Mouse (Mus musculus) lung, postnatal 0 days (tissue): ENCODE measurements around the gene Gm49333. TPM values are rescaled to one million over a fixed set of nuclear protein-coding genes. Genes with fewer than 3 reads are reported as not detected.

Experiments
- ATAC-seq: fragments of 200-750 bp; cut with Nextera tagmentation; 2 replicates; pipeline ENCODE4 v1.8.0; 2017; ENCODE audit warnings: moderate library complexity
- DNase-seq: peaks from one replicate; pipeline ENCODE4 v3.0.0-alpha.2; 2016; ENCODE audit warnings: low spot score
- H3K27ac ChIP-seq: fragments of 300-500 bp; sonication (generic); 2 replicates; pipeline ENCODE4 v1.5.1; 2014; ENCODE audit warnings: antibody characterized with exemption, mild to moderate bottlenecking, low read length, mixed read lengths
- H3K27me3 ChIP-seq: fragments of 300-500 bp; sonication (generic); replicated peaks from 2 replicates; pipeline ENCODE4 v1.6.1; 2014; ENCODE audit warnings: low read length, mixed read lengths; ENCODE audit not compliant: insufficient read depth
- H3K36me3 ChIP-seq: fragments of 300-500 bp; sonication (generic); 2 replicates; pipeline ENCODE4 v1.6.1; 2014; ENCODE audit warnings: low read length, mixed read lengths; ENCODE audit not compliant: insufficient read depth
- H3K4me1 ChIP-seq: fragments of 300-500 bp; sonication (generic); 2 replicates; pipeline ENCODE4 v1.6.1; 2014; ENCODE audit warnings: antibody characterized with exemption, low read depth, low read length, mixed read lengths; ENCODE audit not compliant: insufficient read depth
- H3K4me2 ChIP-seq: fragments of 300-500 bp; sonication (generic); replicated peaks from 2 replicates; pipeline ENCODE4 v1.6.1; 2014; ENCODE audit warnings: low read depth, mild to moderate bottlenecking, low read length, moderate library complexity, mixed read lengths
- H3K4me3 ChIP-seq: fragments of 300-500 bp; sonication (generic); 2 replicates; pipeline ENCODE4 v1.5.1; 2014; ENCODE audit warnings: low read depth, low read length
- H3K9ac ChIP-seq: fragments of 300-500 bp; sonication (generic); replicated peaks from 2 replicates; pipeline ENCODE4 v1.6.1; 2014; ENCODE audit warnings: low read depth, mild to moderate bottlenecking
- H3K9me3 ChIP-seq: fragments of 300-500 bp; sonication (generic); 2 replicates; pipeline ENCODE4 v1.6.1; 2016; ENCODE audit warnings: low read length, mixed read lengths
- CTCF ChIP-seq: IDR thresholded peaks from 2 replicates; pipeline ENCODE4 v1.5.1; 2016; ENCODE audit warnings: antibody characterized with exemption, mild to moderate bottlenecking
- EP300 ChIP-seq: IDR thresholded peaks from 2 replicates; pipeline ENCODE4 v1.6.1; 2016; ENCODE audit warnings: antibody characterized with exemption, mild to moderate bottlenecking, control low read depth
- WGBS: fragments of 180-500 bp; shearing (Covaris S2); extraction: QIAGEN DNeasy Blood & Tissue Kit; methylation state at CpG from one replicate; pipeline ENCODE4 v1.1.7; 2014; 5-methylcytosine and 5-hydroxymethylcytosine counted together
- microRNA counts: library from miRNA; unstranded; fragments of <30 nt; microRNA quantifications from one replicate; lab custom pipeline; 2015
- microRNA-seq: library from miRNA; unstranded; fragments of <30 nt; microRNA quantifications from one replicate; pipeline ENCODE4, GENCODE M21; 2016
- polyA plus RNA-seq: library from polyadenylated mRNA; unstranded; fragments of >200 nt; fragmentation: Nextera tagmentation; extraction: Ambion mirVana; gene quantifications from 2 replicates; pipeline ENCODE4 v1.2.1, GENCODE M21; 2015

Gene Gm49333
- polyA plus RNA-seq, 1 experiment from 2014 or later, result 0.08 TPM

DNA sequence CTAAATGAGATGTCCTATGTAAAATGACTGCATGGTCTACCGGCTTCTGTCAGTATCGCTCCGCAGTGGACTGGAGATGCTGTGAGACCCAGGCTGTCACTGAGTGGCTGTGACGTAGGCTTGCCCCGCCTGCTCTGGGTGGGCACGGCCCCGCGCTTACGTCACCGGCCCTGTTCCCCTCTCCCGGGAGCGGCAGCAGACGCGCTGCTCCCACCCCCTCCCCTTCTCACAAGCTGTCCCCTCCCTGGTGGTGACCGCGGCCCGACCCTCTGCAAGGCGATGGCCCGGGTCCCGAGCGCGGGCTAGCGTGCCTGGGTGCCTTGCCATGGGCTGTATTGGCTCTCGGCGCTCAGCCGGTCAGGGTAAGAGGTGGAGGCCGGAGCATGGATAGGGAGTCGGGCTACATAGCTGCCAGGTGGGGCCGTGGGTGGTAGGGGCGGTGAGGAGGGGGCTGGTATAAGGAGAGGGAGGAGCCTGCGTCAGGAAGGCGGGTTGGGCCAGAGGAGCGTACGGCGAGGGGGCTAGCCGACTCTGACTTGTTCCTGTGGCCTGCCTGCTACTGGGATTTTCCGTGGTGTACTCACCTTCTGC lies 81.8 kb downstream of the Gm49333 start, which contains the start of gene Fam131a:
TSS of gene Fam131a (plus strand) at position 131 of the 591 bp plus-strand sequence.
- ATAC-seq (peak; percentile 94), DNase-seq (peak; percentile 94)
- peak within 1 kb of the TSS; percentile 54 for H3K27ac ChIP-seq
- H3K4me3 ChIP-seq, result peak within 1 kb of the TSS; percentile 58
- no peaks in the 10 kb centered on the region for H3K9me3 ChIP-seq
- TF ChIP-seq CTCF, result no peak
- no peak for TF ChIP-seq EP300
- H3K4me1 ChIP-seq, result peaks cover 12% of the 10 kb centered on the region; the same call in 1 of the 2 replicates
- H3K9ac ChIP-seq, result peak within 1 kb of the TSS; percentile 75
- H3K36me3 ChIP-seq, result peaks cover 22% of the 10 kb centered on the region; the same call in 1 of the 2 replicates
- under 1% methylated on average over 34 of the region's 37 CpGs for WGBS
- no peaks in the 10 kb centered on the region for H3K27me3 ChIP-seq
- peak within 1 kb of the TSS; percentile 95 for H3K4me2 ChIP-seq

DNA sequence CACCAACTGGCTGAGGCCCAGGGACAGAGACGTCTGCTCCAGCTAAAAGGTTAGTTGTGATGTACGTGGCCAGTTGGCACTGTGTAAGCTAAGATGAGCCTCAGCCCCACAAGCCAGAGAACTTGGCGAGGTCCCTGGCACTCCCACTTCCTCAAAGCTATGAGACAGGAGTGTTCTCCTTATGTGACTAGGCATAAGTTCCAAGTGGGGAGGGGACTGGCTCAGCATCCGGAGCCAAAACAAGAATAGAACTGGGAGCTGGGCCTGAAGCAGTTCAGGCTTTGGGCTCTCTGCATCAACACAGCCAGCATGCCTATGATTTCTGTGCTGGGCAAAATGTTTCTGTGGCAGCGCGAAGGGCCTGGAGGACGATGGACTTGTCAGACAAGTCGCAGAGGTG lies 83.4 kb downstream of the Gm49333 start:
- H3K36me3 ChIP-seq, result 0 out of 2 replicates have a peak, but pooled peaks cover 9% of the 10 kb centered on the region
- no peak overlapping the region for H3K4me2 ChIP-seq
- no peak overlapping the region for H3K9ac ChIP-seq
- peak; percentile 7; the same call in 1 of the 2 replicates for ATAC-seq
- H3K27me3 ChIP-seq, result no peaks in the 10 kb centered on the region
- H3K4me3 ChIP-seq, result no peak overlapping the region
- DNase-seq, result peak; percentile 69
- H3K27ac ChIP-seq, result no peak overlapping the region
- H3K4me1 ChIP-seq, result peaks cover 12% of the 10 kb centered on the region; the same call in 1 of the 2 replicates
- 54% methylated on average over 8 of the region's 8 CpGs for WGBS
- no peaks in the 10 kb centered on the region for H3K9me3 ChIP-seq
- TF ChIP-seq EP300 (no peak), CTCF (no peak)

MicroRNAs encoded within 50 kb of the gene (microRNA counts, 519-probe panel; counts per million panel counts)
- microRNA mmu-miR-1224 (lab: Ali Mortazavi, UCI), result 3,366 counts per million, percentile 21 among the panel's probes with 10 or more counts

Small RNA genes within 50 kb of the gene (microRNA-seq; reads per million reads assigned to microRNA genes)
- not detected for gene Mir1224

Other genes starting within 250 kb of the Gm49333 start
- 57.4 and 71.6 TPM in 2 replicates for gene Abcc5, start 185.2 kb upstream of the Gm49333 start, polyA plus RNA-seq
- gene Eif2b5, start 112.8 kb upstream of the Gm49333 start, polyA plus RNA-seq, result 46.9 and 51.1 TPM in 2 replicates
- 10.3 and 10.5 TPM in 2 replicates for gene Dvl3, start 94.6 kb upstream of the Gm49333 start, polyA plus RNA-seq
- gene Ap2m1, start 76.1 kb upstream of the Gm49333 start, polyA plus RNA-seq, result 402 and 427 TPM in 2 replicates
- gene Abcf3, start 63.0 kb upstream of the Gm49333 start, polyA plus RNA-seq, result 36.3 and 39.6 TPM in 2 replicates
- gene Vwa5b2, start 22.1 kb upstream of the Gm49333 start, polyA plus RNA-seq, result 0.06 and 0.12 TPM in 2 replicates
- gene Eef1akmt4, start within 50 bp of the Gm49333 start, polyA plus RNA-seq, result 15.2 and 15.3 TPM in 2 replicates
- 17.6 and 19.3 TPM in 2 replicates for gene Alg3, start 125 bp downstream of the Gm49333 start, polyA plus RNA-seq
- 0.42 and 0.52 TPM in 2 replicates for gene Camk2n2, start 9.7 kb downstream of the Gm49333 start, polyA plus RNA-seq
- 0.12 and 0.52 TPM in 2 replicates for gene Ece2, start 18.2 kb downstream of the Gm49333 start, polyA plus RNA-seq
- 146 and 150 TPM in 2 replicates for gene Psmd2, start 40.0 kb downstream of the Gm49333 start, polyA plus RNA-seq
- gene Eif4g1, start 56.7 kb downstream of the Gm49333 start, polyA plus RNA-seq, result 73.5 and 78.7 TPM in 2 replicates
- gene Fam131a, start 81.6 kb downstream of the Gm49333 start, polyA plus RNA-seq, result 8.4 and 8.9 TPM in 2 replicates
- 37.5 and 48.2 TPM in 2 replicates for gene Polr2h, start 106.1 kb downstream of the Gm49333 start, polyA plus RNA-seq
- gene Clcn2, start 106.1 kb downstream of the Gm49333 start, polyA plus RNA-seq, result 1.8 and 1.9 TPM in 2 replicates
- 1.5 and 1.7 TPM in 2 replicates for gene Chrd, start 121.5 kb downstream of the Gm49333 start, polyA plus RNA-seq
- gene Thpo, start 122.9 kb downstream of the Gm49333 start, polyA plus RNA-seq, result 0.54 and 0.81 TPM in 2 replicates